Mouse (Mus musculus) E14TG2a.4 (cell line): ENCODE measurements at regions not wholly inside any gene's neighbourhood (a gene's known extent, or its start where the extent isn't known, plus 50 kb on each side); places are given as distances from the start of the nearest gene placed in this dataset.

ENCODE experiments used
- CTCF ChIP-seq: conservative IDR thresholded peaks from 2 replicates; pipeline ENCODE4 v1.5.1; 2014; ENCODE audit warnings: low read length
- NANOG ChIP-seq: IDR thresholded peaks from 2 replicates; pipeline ENCODE4 v1.6.1; 2014; ENCODE audit warnings: borderline replicate concordance, low read length, mixed read lengths
- POU5F1 ChIP-seq: IDR thresholded peaks from 2 replicates; pipeline ENCODE4 v1.6.1; 2014; ENCODE audit warnings: low read length, borderline replicate concordance

- TF ChIP-seq CTCF (peak; percentile 59), NANOG (no peak), POU5F1 (no peak)
These were observed 55.5 kb upstream of the Slc44a1 start for GRCm38 (mm10) chr4:53384761-53385160.
